Mouse (Mus musculus) natural killer cell, adult 2 months (primary cell): Measurements from ENCODE around the gene Idh3g.
"Not testable (repeated sequence)": the region's sequence is repeated elsewhere in the genome, so short reads cannot be mapped to it uniquely, and the experiment has no call there.

Experiments
- DNase-seq, 2 experiments: peaks; one replicate each; pipeline ENCODE4 v3.0.0; 2022; ENCODE audit warnings: low spot score in 2 of 2

Gene Idh3g

DNA sequence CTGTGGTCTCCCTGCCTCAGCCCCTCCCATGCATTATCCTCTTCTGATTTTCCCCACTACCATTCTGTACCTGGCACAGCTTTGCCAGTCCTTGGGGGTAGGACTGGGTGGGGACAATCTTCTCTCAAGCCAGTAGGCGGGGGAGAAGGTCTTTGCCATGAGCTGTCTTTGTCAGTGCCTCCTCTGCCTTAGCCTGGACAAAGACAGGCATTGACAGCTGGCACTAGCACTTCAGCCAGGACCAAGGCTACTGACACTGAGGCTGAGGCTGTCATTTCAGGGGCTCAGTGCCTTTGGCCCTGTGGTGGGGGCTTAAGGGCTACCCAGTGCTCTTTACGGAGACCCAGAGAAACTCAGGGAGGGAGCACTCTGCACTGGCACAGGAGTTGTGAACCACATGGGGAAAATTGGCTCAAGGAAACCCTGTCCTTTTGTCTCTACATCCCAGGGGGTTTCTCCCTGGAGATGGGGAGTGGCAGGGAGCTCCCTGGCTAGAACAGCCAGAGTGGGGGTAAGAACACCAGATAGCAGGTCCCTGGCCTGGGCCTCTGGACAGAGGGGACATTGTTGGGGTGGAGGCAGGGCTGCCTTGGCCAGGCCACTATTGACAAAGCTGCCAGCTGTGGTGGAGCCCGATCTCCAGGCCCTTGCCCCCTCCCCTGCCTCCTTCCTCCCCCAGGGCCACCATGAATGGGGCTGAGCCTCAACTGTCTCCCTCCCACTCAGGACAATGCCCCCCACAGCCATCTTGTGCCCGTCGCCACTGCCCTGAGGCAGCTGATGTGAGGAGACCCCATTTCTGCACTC lies 30.2 kb downstream of the Idh3g start, which contains the start of gene Plxnb3:
TSS of gene Plxnb3 (plus strand) at position 757 of the 807 bp plus-strand sequence.
- no peak for DNase-seq

DNA sequence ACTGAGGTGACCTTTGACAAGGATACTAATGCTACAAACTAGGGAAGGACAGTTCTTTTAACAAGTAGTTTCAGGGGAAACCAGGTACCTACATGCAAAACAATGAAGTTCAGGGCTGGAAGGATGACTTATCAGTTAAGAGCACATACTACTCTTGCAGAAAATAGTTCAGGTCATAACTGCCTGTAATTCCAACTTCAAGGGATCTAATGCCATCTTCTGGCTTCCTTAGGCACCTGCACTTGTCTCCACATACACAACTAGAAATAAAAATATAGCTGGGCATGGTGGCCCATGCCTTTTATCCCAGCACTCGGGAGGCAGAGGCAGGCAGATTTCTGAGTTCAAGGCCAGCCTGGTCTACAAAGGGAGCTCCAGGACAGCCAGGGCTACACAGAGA lies 37.7 kb downstream of the Idh3g start:
- no peak for DNase-seq

DNA sequence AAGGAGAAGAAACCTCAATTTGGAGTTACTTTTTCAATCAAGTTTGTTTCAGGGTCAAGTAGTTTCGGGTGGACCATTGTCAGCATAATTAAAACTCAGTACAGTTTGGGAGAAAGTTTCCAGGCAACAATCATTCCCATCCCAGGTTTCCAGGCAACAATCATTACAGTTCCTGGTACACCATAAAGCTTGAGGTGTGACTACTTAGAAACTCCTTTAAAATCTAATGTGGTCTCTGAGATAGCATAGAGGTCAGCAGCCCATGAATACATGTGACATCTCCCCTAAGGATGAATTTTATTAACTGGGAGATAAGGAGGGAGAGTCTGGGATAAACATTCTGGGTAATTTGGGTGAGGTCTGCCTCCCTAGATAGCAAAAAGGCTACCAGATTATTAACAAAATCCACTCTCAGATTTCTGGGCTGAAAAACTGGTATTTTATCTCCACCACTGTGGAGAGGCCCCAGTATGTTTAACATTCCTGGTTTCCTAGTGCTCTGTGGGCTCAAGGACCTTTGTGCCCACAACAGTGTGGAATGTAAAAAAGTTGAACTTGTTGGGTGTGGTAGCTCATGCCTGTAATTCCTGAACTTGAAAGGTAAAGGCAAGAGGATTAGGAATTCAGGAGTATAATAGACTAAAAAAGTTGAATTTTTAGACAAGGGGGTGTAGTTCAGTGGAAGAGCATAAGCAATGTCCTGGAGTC lies 41.8 kb downstream of the Idh3g start:
- DNase-seq = no peak

DNA sequence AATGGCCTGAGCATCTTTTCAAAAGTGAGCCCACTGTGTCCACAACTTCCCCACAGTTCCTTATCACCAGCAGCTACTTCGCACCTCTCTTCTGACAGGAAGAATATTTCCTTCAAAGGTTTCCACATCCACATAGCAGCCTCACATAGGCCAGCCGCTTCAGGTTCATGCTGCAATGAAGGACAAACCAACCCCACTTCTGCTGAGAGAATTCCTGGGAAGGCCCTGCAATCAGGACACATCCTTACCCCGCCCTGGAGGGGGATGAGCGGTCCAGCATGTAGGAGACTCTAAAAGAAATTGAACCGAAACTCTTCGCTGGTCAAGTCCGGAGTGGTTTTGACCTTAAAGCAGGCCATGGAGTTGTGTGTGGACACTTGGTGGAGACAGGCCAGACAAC lies 46.9 kb downstream of the Idh3g start:
- DNase-seq = not testable (repeated sequence)

DNA sequence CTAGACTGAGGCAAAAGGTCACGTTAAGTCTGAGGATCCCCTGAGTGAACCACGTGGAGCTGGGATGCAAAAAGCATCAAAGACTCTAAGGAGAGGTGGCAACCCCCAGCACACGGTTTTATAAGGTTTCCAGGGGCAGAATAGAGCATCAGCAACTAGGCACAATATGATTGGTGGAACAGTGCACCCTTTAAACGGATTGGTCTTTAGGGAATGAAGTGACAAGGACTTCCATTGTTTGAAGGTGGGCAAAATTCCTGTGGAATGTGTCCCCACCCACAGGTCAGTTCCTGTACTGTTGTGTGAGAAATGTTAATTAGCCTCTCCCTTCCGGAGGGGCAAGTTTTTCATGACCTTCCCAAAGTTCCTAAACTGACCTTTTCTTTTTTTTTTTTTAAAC lies 47.5 kb downstream of the Idh3g start:
- no peak for DNase-seq

DNA sequence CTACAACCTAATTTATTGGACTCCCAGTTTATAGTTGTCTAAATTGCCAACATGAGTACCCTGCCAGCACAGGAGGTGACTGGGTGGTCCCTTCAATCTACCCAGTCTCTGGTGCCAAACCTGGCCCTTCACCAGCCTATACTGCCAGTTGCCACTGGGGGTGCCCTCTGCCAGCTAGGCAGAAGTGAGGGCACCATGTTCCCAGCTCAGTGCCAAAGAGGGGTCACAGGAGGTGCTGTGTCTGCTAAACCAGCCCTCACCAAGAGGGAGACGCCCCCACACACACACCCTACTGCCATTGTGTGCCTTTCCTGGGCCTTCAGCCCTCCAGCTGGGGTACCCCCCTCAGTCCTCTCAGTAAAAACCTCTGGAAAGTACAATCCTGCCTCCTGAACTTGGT lies 48.5 kb downstream of the Idh3g start:
- no peak for DNase-seq

DNA sequence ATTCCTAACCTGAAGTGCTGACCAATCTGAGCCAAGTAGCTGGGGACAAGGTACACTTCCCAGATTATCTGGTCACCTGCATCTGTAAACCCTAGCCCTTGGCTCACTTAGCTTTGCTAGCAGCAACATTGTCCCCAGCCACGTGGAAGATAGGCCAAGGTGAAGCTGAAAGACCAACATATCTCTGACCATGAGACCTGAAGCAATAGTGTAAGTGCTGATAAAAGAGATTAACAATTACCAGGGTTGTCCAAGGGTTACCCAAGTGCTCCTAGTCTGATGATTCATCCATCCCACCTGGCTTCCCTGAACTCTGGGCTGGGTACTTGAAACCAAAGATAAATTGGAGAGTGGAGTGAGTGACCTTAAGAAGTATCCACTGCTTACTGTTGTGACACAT lies 55.8 kb downstream of the Idh3g start:
- DNase-seq = no peak
